Mouse (Mus musculus) liver, adult 2 months (tissue): ENCODE measurements around the gene Zfp618.

Experiments
- CTCF ChIP-seq: fragments of 200-500 bp; IDR thresholded peaks from 2 replicates; pipeline ENCODE4 v1.5.1; 2011; ENCODE audit warnings: low read depth, low read length, control low read depth
- POLR2A ChIP-seq: fragments of 200-500 bp; IDR thresholded peaks from 2 replicates; pipeline ENCODE4 v1.6.1; 2011; ENCODE audit warnings: low read length, control low read depth; ENCODE audit not compliant: insufficient read depth; ENCODE audit errors: extremely low read depth

DNA sequence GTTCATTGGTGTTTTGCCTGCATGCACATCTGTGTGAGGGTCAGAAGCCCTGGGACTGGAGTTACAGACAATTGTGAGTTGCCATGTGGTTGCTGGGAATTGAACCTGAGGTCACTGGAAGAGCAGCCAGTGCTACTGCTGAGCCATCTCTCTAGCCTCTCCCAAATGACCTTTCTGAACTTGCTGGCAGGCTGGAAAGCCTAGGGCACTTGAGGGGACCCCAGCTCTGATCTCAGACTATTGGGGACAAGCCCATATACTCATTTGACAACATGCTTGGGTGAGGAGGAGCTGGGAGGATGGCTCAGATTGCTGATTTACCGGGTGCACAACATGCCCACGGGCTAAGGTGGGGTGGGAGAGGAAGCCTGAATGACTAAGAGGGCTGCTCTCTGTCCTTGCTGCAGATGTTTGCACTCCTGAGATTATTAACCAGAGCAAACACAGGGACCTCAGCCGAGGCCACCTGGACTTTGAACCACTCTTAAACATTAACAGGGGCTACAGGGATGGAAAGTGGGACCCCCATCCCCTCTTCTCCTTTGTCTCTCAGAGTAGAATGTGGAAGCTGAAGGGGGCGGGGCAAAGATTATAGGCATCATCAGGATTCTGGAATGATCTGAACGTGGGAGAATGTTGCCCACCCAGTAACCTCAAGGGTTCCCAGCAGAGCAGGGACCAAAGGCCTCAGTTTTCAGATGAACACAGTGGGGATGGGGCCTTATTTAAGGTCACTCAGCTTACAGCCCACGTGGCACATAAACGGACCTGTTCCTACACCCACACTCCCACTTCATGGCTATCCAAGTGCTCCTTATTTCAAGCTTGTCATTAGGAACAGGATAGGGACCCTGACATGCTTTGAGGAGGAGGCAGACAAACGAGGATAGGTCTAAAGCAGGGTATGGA is 191.6 kb downstream of the Zfp618 start:
- TF ChIP-seq CTCF (no peak), POLR2A (no peak)
